Mouse (Mus musculus) cerebellum, postnatal 10 days (tissue): ENCODE data around the gene Clcn2.

Source experiments
- DNase-seq, 2 experiments: peaks; one replicate each; pipeline ENCODE4 v3.0.0; 2021; ENCODE audit warnings: mixed read lengths in 2 of 2

Clcn2 gene

GRCm38 (mm10) chr16:20717181-20717977 is at the start of gene Clcn2, which contains the start of gene Polr2h:
Gene Clcn2 (minus strand): TSS chr16:20717746.
Gene Polr2h (plus strand): TSS chr16:20717665.
- DNase-seq, result peak; percentile 98

- DNase-seq, result peak; percentile 71 to 74
Observed at GRCm38 (mm10) chr16:20765244-20765643, 47.7 kb upstream of the Clcn2 start.

GRCm38 (mm10) chr16:20761681-20762080 is 44.1 kb upstream of the Clcn2 start:
- DNase-seq, result peak; percentile 90 to 94

GRCm38 (mm10) chr16:20757385-20757784 is 39.8 kb upstream of the Clcn2 start:
- DNase-seq, result no peak

- DNase-seq, result no peak
Observed at GRCm38 (mm10) chr16:20756052-20756451, 38.5 kb upstream of the Clcn2 start.

GRCm38 (mm10) chr16:20750518-20750917 is 33.0 kb upstream of the Clcn2 start:
- DNase-seq, result no peak

GRCm38 (mm10) chr16:20746641-20747040 is 29.1 kb upstream of the Clcn2 start:
- peak; percentile 83 to 89 for DNase-seq

- no peak for DNase-seq
Observed at GRCm38 (mm10) chr16:20739845-20740244, 22.3 kb upstream of the Clcn2 start.

- peak; percentile 66 to 69 for DNase-seq
Observed at GRCm38 (mm10) chr16:20736823-20737222, 19.3 kb upstream of the Clcn2 start.

GRCm38 (mm10) chr16:20736168-20736567 is 18.6 kb upstream of the Clcn2 start:
- DNase-seq, result peak; percentile 48 to 56

- peak; percentile 62 to 72 for DNase-seq
Observed at GRCm38 (mm10) chr16:20735651-20736050, 18.1 kb upstream of the Clcn2 start.

- DNase-seq, result peak; percentile 67 to 68
Observed at GRCm38 (mm10) chr16:20733731-20734730, 16.5 kb upstream of the Clcn2 start, which contains the start of gene Thpo. Gene Thpo (minus strand): TSS chr16:20734511.

- DNase-seq, result peak; percentile 88 to 90
Observed at GRCm38 (mm10) chr16:20732925-20733730, 15.6 kb upstream of the Clcn2 start, which contains the start of gene Chrd. Gene Chrd (plus strand): TSS chr16:20733127.

GRCm38 (mm10) chr16:20732251-20732924 is 14.8 kb upstream of the Clcn2 start:
- peak; percentile 83 to 86 for DNase-seq

- peak; percentile 46 to 50 for DNase-seq
Observed at GRCm38 (mm10) chr16:20731688-20732087, 14.1 kb upstream of the Clcn2 start.

GRCm38 (mm10) chr16:20730293-20730711 is 12.8 kb upstream of the Clcn2 start:
- DNase-seq, result no peak

- no peak for DNase-seq
Observed at GRCm38 (mm10) chr16:20726384-20726783, 8.8 kb upstream of the Clcn2 start.

- DNase-seq, result no peak
Observed at GRCm38 (mm10) chr16:20725750-20726149, 8.2 kb upstream of the Clcn2 start.

GRCm38 (mm10) chr16:20725321-20725720 is 7.8 kb upstream of the Clcn2 start:
- no peak for DNase-seq

GRCm38 (mm10) chr16:20724338-20724748 is 6.8 kb upstream of the Clcn2 start:
- DNase-seq, result peak; percentile 53 to 62

- no peak for DNase-seq
Observed at GRCm38 (mm10) chr16:20723247-20723646, 5.7 kb upstream of the Clcn2 start.

GRCm38 (mm10) chr16:20722736-20723135 is 5.2 kb upstream of the Clcn2 start:
- DNase-seq, result no peak
